Mouse (Mus musculus) erythroblast, adult 5-6 weeks (primary cell): Measurements from ENCODE around the gene Otud1. TPM values are rescaled to one million over a fixed set of nuclear protein-coding genes. Genes with fewer than 3 reads are reported as not detected.

ENCODE experiments used
- ATAC-seq: replicated peaks from 2 replicates; pipeline ENCODE4 v1.8.0; 2016; ENCODE audit warnings: moderate number of reproducible peaks, mild to moderate bottlenecking, moderate TSS enrichment, inconsistent platforms; ENCODE audit not compliant: poor library complexity, low FRiP score, severe bottlenecking
- total RNA-seq, 2 experiments: library from RNA; stranded (forward) in 1 of 2; stranded (reverse) in 1 of 2; fragments of 150-400 nt in 1 of 2; fragments of 200-764, 138-1000 nt in 1 of 2; gene quantifications; 2 replicates each; pipeline versions ENCODE4 v1.2.3 to v1.2.4; 2015 to 2017; ENCODE audit warnings: low replicate concordance in 2 of 2

The Otud1 gene
- total RNA-seq, 2 experiments from 2014 or later: 2.1 to 5.6 TPM

- no peak for ATAC-seq
Observed at GRCm38 (mm10) chr2:19665841-19666240, 8.3 kb downstream of the Otud1 start.

GRCm38 (mm10) chr2:19670851-19671688, 13.5 kb downstream of the Otud1 start:
- no peak for ATAC-seq

- ATAC-seq: peak; percentile 74
Observed at GRCm38 (mm10) chr2:19682997-19683396, 25.4 kb downstream of the Otud1 start.

GRCm38 (mm10) chr2:19685489-19686147, 28.1 kb downstream of the Otud1 start:
- ATAC-seq: no peak

GRCm38 (mm10) chr2:19690094-19690493, 32.5 kb downstream of the Otud1 start:
- ATAC-seq: 0 out of 2 replicates have a peak, but pooled peaks have one; percentile 30

GRCm38 (mm10) chr2:19699573-19700295, 42.2 kb downstream of the Otud1 start:
- peak; percentile 95 for ATAC-seq

- no peak for ATAC-seq
Observed at GRCm38 (mm10) chr2:19701386-19701785, 43.8 kb downstream of the Otud1 start.

- no peak for ATAC-seq
Observed at GRCm38 (mm10) chr2:19703020-19703613, 45.6 kb downstream of the Otud1 start.

- ATAC-seq: no peak
Observed at GRCm38 (mm10) chr2:19703670-19704069, 46.1 kb downstream of the Otud1 start.

GRCm38 (mm10) chr2:19704272-19704671, 46.7 kb downstream of the Otud1 start:
- no peak for ATAC-seq

- ATAC-seq: no peak
Observed at GRCm38 (mm10) chr2:19706886-19707285, 49.3 kb downstream of the Otud1 start.

Other genes with a start within 250 kb of the Otud1 start
- not detected in 2 replicates for gene Ptf1a, start 212.1 kb upstream of the Otud1 start, total RNA-seq (2015; ENCODE audit: low replicate concordance)
- gene Ptf1a, start 212.1 kb upstream of the Otud1 start, total RNA-seq (2017; ENCODE audit: low replicate concordance): not detected in 2 replicates
- gene 4921504E06Rik, start 103.8 kb upstream of the Otud1 start, total RNA-seq (2015; ENCODE audit: low replicate concordance): not detected in 2 replicates
- not detected in 2 replicates for gene 4921504E06Rik, start 103.8 kb upstream of the Otud1 start, total RNA-seq (2017; ENCODE audit: low replicate concordance)